Mouse (Mus musculus): ENCODE measurements around the gene Rnf25. TPM values are rescaled to one million over a fixed set of nuclear protein-coding genes. Genes with fewer than 3 reads are reported as not detected.

Rnf25 gene
- total RNA-seq (2021) = 10 to 100 TPM; 24.5 to 33.1 TPM
- long read RNA-seq, experiment 1, partial matches to known transcripts = 0 of 4 reads
- long read RNA-seq, experiment 1, other reads (novel, unspliced or antisense) = 2 of 4 reads
- long read RNA-seq, experiment 2, partial matches to known transcripts = 0 of 2 reads
- long read RNA-seq, experiment 2, other reads (novel, unspliced or antisense) = 1 of 2 reads

DNA sequence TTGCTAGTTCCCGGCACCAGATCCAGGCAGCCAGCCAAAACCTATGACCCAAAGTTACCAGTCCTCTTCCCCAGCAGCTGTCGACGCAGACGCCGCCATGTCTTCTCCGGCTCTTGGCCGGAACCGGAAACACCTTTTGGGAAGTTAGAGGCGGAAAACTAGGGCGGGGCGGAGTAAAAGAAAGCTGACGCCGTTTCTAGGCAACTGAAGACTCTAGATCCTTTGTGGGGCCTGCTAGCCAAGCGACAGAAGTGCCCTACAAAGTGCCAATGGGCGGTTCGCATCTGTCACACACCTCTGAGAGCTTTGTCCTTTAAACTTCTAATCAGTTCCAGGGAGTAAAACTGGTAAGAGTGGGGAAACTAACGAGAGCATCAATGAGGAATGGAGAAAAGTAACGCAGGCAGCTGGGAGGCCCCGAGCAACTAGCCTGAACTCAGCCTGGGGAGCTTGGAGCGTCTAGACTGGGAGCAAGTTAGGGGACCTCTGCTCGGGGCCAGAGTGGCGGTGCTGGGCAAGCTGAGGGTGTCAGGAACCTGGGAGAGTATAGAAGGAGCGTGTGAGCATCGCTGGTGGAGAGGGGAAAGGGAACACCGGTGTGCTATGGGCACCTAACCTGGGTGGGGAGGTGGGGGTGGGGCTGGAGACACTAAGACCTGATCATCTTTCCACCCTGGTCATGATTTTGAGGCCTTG lies at the start of gene Rnf25, which contains the start of gene Stk36:
Gene Rnf25 (minus strand): TSS at position 131 of the 696 bp plus-strand sequence.
Gene Stk36 (plus strand): TSS at position 179 of the 696 bp plus-strand sequence.
- peak; percentile 65 to 84 for DNase-seq (ENCODE audit: low spot score in 2 of 2)

DNA sequence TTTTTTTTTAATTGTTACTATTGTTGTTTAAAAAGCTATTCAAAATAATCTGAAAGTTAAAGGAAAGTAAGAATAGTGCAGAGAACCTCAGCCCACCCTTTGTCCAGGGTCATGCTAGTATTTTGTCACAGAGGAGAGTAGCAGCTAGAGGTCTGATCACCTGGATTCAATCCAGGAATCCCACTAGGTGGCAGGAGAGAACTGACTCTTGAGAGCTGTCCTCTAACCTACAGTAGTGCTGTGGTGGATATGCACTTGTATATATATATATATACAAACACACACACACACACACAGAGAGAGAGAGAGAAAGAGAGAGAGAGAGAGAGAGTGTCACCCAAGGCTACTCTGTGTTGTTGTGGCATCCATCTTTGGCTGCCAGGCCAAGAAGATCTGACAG lies 42.7 kb upstream of the Rnf25 start:
- DNase-seq (ENCODE audit: low spot score in 2 of 2) = no peak

DNA sequence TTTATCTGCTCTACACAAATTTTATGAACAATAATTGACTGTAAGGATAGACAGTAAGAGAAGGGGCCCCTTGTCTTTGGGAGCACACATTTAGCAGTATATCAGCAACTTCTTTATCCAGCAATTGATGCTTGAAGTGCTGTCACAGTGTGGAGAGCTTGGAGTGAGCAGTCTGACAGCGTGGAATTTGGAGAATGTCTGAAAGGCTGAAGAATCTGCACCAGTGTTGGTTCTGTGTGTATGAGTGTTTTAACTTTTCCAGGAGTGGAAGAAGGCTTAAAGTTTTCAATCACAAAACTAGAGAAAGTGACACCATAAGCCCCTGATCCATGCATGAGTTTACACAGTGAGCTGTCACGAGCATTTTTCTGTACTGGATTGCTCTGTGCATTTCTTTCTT lies 42.3 kb upstream of the Rnf25 start:
- DNase-seq (ENCODE audit: low spot score in 2 of 2) = no peak

DNA sequence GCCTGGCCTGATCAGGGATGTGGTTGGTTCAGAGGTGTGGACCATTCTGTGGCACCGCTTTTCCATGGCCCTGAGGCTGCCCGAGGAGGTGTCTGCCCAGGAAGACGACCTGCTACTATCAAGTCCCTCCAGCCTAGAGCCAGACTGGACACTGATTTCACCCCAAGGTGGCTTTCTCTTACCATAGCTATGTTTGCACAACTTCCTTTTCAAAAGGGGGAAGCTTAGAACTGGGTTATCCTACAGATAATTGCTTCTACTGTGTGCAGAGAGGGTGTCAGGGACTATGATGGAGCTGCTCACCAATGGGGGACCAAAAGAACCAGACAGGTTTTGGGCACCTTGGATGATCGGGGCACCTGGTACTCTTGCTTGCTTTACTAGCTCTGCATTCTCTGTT lies 31.5 kb upstream of the Rnf25 start:
- no peak for DNase-seq (ENCODE audit: low spot score in 2 of 2)

DNA sequence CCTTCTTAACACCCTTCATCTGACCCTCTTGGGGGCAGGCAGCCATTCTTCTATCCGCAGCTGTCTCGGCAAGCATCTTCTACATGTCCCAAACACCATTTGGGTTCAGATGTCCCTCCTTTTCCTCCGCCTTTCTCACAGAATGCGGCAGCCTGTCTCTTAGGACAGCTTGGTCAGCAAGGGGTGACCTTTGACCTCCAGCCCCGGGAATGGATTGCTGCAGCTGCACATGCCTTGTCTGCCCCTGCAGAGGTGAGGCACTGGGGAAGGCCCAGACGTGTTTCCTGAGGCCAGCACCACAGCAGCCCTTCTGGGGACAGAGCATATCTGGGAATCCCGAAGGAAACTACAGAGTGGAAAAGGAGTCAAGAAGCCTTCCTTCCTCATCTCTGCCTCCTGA lies 26.8 kb upstream of the Rnf25 start:
- DNase-seq (ENCODE audit: low spot score in 2 of 2) = no peak

DNA sequence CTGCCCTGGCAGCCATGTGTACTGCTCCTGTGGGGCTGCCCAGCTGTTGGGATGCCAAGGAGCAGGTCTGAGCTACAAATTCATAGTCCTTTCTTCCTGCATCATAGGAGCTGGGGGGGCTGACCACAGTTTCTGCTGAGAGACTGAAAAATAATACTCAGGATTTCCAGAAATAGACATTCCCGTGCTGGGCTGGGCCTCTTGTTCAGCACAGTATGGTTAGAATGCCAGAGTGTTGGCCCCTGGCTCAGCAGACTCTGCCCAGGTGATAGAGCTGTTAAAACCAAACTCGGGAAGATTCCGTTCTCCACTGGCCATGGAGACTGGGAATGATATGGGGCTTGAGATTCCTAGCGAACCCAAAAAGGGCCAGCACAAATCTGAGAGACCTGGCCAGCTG lies 24.9 kb upstream of the Rnf25 start:
- DNase-seq (ENCODE audit: low spot score in 2 of 2) = no peak

DNA sequence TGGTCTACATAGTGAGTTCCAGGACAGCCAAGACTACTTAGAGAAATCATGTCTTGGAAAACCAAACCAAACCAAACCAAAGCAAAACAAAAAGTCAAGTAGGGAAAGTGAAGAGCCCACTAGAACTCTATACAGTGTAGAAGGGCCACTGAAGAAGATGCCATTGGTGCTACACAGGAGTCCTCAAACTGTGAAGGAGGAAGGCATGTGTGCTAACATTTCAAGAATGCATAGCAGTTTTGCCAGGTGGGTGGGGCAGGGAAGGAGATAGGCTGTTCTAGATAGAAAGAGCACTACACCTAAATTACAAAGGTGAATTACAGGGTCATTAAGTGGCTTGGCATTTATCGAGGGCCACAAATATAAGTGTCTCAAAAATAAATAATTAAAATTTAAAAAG lies 23.0 kb upstream of the Rnf25 start:
- no peak for DNase-seq (ENCODE audit: low spot score in 2 of 2)

DNA sequence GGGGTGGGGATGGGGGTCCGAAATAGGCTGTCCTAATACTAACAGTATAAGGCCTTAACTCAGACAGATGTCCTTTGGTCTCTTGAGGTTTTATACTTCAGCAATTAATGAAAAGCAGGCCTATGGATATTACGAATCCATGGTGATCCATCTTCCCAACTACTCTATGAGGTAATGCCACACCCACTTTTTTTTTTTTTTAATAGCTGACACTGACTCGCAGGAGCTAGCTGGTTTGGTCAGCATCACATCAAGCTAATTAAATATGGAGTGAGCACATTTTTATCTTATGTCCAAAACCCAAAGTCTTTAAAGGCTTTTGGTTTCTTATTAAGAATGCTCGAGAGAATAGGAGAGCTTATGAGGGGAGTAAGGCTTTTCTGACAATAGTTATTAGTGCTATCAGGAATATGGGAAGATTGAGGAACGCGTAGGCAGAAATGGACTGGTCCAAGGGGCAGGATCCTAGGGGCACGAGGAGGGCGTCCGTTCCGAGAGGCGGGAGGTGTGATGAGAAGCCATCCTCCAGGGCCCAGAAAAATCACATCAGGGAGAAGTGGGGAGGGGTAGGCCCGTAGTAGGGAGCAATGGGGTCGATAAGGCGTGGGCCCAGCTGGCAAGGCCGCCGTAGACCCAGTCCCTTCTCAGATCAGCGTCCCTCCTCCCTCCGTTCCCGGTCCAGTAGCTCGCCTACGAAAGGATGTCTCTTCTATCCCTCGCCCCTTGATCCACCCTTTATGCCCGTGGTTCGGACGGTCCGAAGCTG lies 513 bp downstream of the Rnf25 start:
- DNase-seq (ENCODE audit: low spot score in 2 of 2) = peak in 1 of 2 experiments; percentile 19

DNA sequence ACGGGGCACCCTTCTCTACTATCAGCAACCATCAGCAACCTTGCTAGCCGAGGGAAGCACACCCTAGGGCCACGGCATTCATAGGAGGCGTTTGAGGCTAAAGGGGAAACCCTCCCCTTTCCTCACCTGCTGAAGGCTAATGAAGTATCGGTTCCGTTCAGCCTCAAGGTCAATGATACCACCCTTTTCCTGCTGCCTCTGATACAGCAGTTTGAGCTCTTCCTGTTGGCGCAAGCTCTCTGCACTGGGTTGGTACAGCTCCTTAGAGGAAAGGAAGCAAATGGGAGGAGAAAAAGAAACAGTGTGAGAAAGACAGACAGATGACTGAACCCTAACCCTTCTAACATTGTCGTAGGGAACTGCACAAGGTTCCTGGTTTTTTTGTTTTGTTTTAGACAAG lies 6.8 kb downstream of the Rnf25 start:
- DNase-seq (ENCODE audit: low spot score in 2 of 2) = no peak

DNA sequence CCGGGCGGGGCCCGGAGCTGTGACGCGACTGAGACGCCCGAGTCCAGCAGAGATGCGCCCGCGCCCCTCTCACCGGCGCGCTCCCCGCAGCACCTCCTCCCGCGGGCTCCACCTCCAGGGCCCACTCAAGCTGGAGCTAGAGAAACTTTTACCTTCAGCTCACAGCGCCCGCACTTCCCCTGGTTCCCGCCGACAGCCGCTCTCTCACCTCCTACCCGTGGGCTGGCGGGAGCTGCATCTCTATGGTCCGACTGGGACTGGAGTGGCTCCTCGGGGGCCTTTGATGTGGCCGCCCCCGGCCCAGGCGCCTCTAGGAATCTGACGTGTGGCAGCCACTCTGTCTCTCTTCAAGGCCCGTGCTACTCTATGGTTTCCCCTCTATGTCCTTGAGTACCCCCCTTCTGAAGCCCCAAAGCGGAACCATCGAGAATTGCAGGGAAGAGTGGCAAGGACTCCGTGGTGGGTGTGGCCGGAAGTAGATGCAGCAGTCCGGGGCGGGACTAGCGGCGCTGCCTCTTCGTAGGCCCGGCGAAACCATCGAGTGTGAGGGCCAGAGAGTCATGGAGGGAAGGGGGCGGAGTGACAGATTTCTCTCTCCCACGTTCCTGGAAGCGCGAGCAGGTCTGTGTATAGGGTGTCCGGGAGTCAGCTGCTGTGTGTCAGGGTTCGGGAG lies 13.3 kb downstream of the Rnf25 start, which contains the start of the genes Zfp142 and Bcs1l:
Gene Zfp142 (minus strand): TSS at position 474 of the 673 bp plus-strand sequence.
Gene Bcs1l (plus strand): TSS at position 517 of the 673 bp plus-strand sequence.
- DNase-seq (ENCODE audit: low spot score in 2 of 2) = peak; percentile 90 to 98

DNA sequence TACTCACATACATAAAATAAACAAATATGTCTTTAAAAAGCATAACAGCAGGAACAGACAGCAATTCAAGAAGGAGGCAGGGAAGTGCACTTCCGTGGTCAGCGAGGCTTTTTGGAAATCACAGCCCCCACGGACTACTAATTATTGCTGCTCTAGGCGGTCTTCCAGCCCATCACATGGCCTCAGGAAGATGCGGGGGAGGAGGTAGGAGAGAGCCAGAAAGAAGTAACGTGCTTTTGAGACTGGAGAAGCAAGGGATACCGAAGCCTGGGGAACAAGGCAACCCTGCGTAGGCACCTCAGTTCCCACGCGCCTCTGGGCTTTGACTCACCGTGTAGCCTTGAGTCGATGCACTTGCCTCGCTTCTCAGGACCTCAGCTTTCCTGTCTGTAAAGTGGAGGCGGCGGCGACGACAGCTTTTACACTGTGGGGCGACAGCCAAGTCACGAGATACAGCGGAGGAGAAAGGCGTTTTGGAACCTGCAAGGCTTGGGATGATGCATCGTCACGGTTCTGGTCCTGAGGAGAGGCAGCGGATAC lies 13.9 kb downstream of the Rnf25 start:
- no peak for DNase-seq (ENCODE audit: low spot score in 2 of 2)

DNA sequence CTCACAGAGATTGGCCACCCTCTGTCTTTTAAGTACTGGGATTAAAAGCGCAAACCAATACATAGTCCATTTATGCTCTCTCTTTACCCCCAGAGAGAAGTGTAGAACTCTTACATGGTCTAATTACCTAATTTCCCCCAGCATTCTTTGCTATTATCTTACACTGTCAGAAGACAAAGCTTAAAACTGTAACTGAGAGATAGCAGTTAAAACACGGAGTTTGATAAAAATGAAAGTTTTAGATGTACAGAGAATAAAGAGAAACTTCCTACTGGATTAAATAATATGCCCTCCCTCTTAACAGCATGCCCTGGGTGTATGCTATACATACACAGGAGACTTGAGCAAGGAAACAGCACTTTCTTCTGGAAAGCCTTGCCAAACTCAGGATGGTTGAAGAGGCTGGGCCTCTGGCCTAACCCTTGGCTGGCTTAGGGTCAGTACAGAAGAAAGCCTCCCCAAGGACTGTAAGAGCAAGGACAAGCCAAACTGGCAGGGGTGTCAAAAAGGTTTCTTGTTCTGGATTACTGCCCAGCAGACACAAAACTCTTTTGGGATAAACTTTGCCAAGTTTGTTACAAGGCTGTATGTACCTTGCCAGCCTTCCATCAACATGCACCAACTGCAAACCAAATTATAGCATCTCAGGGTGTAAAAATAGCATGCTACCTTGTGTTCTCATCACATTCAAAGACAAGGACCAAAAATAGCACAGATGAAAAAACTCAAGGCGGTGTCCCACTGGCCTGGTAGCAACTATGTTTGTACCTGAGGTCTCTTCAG lies 16.4 kb downstream of the Rnf25 start:
- no peak for DNase-seq (ENCODE audit: low spot score in 2 of 2)

DNA sequence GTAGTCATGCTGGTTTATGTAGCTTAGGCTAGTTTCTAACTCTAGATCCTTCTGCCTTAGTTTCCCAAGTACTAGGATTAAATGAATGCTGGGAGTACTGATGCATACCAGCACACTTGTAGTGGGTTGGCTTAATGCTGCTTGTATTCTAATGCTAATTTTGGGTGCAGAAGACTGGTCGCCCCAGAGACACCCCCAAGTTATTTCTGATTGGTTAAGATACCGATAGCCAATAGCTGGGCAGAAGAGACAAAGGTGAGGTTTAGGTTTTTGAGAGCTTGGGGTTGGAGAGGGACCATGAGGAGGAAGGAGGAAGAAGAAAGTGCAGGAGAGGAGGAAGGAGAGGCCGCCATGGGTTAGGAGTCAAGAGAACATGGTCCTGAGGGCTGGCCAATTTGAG lies 18.6 kb downstream of the Rnf25 start:
- no peak for DNase-seq (ENCODE audit: low spot score in 2 of 2)

DNA sequence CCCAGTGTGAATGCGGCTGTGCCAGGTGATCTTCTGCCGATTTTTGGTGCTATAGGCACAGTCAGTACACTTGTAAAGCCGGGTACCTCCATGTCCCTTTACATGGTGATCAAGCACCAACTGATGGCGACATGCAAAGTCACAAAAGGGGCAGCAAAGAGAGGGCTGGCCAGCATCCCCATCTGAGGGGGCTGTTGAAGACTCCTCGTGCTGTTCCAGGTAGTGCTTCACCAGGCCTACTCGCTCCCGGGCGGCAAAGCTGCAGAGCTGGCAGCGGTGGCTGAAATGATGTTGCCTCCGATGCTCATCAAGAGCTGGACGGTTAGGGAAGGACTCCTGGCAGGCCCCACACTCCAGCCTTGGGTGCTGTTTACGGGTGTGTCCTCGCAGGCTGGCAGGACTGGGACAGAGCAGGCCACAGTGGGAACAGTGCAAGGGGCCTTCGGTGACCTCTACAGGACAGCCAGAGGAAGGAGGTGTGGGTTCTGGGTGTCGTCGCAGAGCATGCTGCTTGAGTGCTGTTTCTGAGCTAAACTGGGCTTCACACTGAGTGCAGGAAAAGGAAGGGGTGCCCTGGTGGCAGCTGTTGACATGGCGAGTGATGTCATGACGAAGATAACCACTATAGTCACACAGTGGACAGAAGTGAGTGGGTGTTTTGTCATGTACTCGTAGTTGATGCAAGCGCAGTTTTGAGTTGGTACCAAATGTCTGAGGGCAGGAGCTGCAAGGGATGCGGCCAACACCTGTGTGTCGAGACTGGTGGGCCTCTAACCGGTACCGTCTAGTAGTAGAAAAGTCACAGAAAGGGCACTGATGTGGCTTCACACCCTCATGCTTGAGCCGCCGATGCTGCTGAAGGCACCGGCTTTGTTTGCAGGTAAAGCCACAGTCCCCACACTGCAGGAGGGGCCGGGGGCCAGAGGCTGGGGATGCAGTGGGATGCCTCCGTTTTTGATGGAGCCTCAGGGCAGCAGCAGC lies 31.2 kb downstream of the Rnf25 start:
- DNase-seq (ENCODE audit: low spot score in 2 of 2) = no peak

DNA sequence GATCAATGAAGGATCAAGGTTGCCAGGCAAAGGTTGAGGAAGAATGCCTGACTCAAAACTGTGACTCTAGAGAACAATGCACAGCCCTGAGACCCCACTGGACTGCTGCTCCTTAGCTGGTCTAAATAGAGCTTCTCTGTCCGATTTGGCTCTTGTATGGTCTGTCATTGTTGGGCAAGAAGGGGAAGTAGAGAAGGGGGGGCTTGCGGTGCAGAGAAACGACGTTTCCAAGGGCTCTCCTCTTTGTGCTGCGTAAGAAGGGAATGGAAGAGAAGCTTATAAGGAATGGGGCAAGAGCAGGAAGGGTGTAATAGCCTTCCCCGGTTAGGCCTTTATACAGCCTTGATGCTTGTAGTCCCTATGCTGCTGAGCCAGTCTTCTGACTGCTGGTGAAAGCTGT lies 35.4 kb downstream of the Rnf25 start:
- DNase-seq (ENCODE audit: low spot score in 2 of 2) = no peak

DNA sequence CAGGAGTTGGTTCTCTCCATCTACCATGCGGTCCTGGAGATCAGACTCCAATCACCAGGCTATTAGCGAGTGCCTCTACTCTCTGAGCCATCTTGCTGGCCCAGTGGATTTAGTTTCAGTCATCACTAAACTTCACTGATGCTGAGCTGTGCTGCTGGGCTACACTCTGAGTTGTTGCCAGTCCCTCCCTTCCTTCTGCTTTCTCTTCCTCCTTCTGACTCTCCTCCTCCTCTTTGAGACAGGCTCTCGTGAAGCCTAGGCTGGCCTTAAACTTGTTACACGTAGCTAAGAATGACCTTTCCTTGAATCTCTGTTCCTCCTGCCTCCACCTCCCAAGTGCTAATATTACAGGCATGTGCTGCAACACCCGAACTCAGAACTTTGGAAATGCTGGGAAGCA lies 42.1 kb downstream of the Rnf25 start:
- DNase-seq (ENCODE audit: low spot score in 2 of 2) = no peak

DNA sequence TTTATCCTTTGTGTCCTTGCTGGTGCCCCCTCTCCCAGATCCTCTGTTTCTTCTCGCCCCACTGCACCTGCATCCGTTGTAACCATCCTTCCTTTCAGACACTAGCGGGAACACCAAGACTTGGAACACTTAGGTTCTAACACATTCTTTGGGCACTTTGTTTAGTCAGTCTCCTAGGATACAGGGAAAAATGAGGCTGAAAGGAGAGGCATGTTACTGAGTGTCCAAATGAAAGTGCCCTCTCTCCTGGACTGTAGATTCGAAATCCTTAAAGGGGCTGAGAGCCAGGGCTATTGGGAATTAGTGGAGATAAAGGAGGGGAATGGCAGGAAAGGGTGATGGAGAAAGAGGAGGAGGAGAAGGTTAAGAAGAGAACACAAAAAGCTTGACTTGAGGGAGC lies 57.0 kb downstream of the Rnf25 start, which contains the start of gene Usp37:
Gene Usp37 (minus strand): TSS at position 101 of the 400 bp plus-strand sequence.
- DNase-seq (ENCODE audit: low spot score in 2 of 2) = no peak
